Mouse (Mus musculus) midbrain, postnatal 0 days (tissue): ENCODE measurements around the gene Krtap3-2. TPM values are rescaled to one million over a fixed set of nuclear protein-coding genes. Genes with fewer than 3 reads are reported as not detected.
A peak's percentile ranks its signal among the peaks of the same experiment; 100 is the strongest.

ENCODE experiments used
- ATAC-seq: fragments of 200-750 bp; cut with Nextera tagmentation; 2 replicates; pipeline ENCODE4 v1.8.0; 2017; ENCODE audit warnings: moderate number of reproducible peaks, mild to moderate bottlenecking, moderate TSS enrichment, moderate library complexity; ENCODE audit not compliant: low FRiP score
- DNase-seq: peaks from one replicate; pipeline ENCODE4 v3.0.0-alpha.2; 2015; ENCODE audit warnings: low spot score
- H3K27ac ChIP-seq: fragments of 300-500 bp; sonication (generic); 2 replicates; pipeline ENCODE4 v1.5.1; 2014; ENCODE audit warnings: low read depth, mild to moderate bottlenecking, low read length, mixed read lengths
- H3K27me3 ChIP-seq: fragments of 300-500 bp; sonication (generic); 2 replicates; pipeline ENCODE4 v1.6.1; 2014; ENCODE audit warnings: low read length, control low read depth, mixed read lengths; ENCODE audit not compliant: insufficient read depth
- H3K36me3 ChIP-seq: fragments of 300-500 bp; sonication (generic); 2 replicates; pipeline ENCODE4 v1.6.1; 2014; ENCODE audit warnings: low read length, control low read depth, mixed read lengths; ENCODE audit not compliant: insufficient read depth
- H3K4me1 ChIP-seq: fragments of 300-500 bp; sonication (generic); 2 replicates; pipeline ENCODE4 v1.6.1; 2014; ENCODE audit warnings: mild to moderate bottlenecking, control low read depth, antibody characterized with exemption, low read length, mixed read lengths; ENCODE audit not compliant: insufficient read depth
- H3K4me2 ChIP-seq: fragments of 300-500 bp; sonication (generic); 2 replicates; pipeline ENCODE4 v1.6.1; 2014; ENCODE audit warnings: low read depth, mild to moderate bottlenecking, low read length, mixed read lengths; ENCODE audit not compliant: poor library complexity, severe bottlenecking
- H3K4me3 ChIP-seq: fragments of 300-500 bp; sonication (generic); 2 replicates; pipeline ENCODE4 v1.5.1; 2014; ENCODE audit warnings: low read depth, mild to moderate bottlenecking, low read length, moderate library complexity
- H3K9ac ChIP-seq: fragments of 300-500 bp; sonication (generic); replicated peaks from 2 replicates; pipeline ENCODE4 v1.6.1; 2014; ENCODE audit warnings: mild to moderate bottlenecking, low read length, moderate library complexity, mixed read lengths; ENCODE audit not compliant: poor library complexity, severe bottlenecking
- H3K9me3 ChIP-seq: fragments of 300-500 bp; sonication (generic); 2 replicates; pipeline ENCODE4 v1.6.1; 2016; ENCODE audit warnings: low read length, control low read depth
- CTCF ChIP-seq: IDR thresholded peaks from 2 replicates; pipeline ENCODE4 v1.5.1; 2016; ENCODE audit warnings: antibody characterized with exemption, mild to moderate bottlenecking
- WGBS: fragments of 180-500 bp; shearing (Covaris S2); extraction: QIAGEN DNeasy Blood & Tissue Kit; methylation state at CpG from one replicate; pipeline ENCODE4 v1.1.7; 2014; 5-methylcytosine and 5-hydroxymethylcytosine counted together
- polyA plus RNA-seq: library from polyadenylated mRNA; unstranded; fragments of >200 nt; fragmentation: Nextera tagmentation; extraction: Ambion mirVana; gene quantifications from 2 replicates; pipeline ENCODE4 v1.2.1, GENCODE M21; 2015
- total RNA-seq: library from RNA; depleted of rRNA; stranded (reverse); fragments of >200 nt; gene quantifications from 2 replicates; pipeline ENCODE4 v1.2.3, GENCODE M21; 2014; rRNA removed

Gene Krtap3-2
- total and polyA plus RNA-seq, 2 experiments from 2014 or later, result not detected

GRCm38 (mm10) chr11:99539721-99540120 lies 16.9 kb downstream of the Krtap3-2 start:
- 51% methylated on average over 9 of the region's 9 CpGs for WGBS
- DNase-seq, result peak; percentile 83
- Histone ChIP-seq H3K27me3 (no peaks in the 10 kb centered on the region; the same call in 1 of the 2 replicates), H3K4me1 (no peaks in the 10 kb centered on the region), H3K27ac (no peak overlapping the region), H3K4me3 (no peak overlapping the region), H3K9ac (no peak overlapping the region), H3K9me3 (no peaks in the 10 kb centered on the region), H3K4me2 (peak overlapping the region; percentile 12; the same call in 1 of the 2 replicates), H3K36me3 (no peaks in the 10 kb centered on the region)
- TF ChIP-seq CTCF, result no peak
- ATAC-seq, result no peak

DNA sequence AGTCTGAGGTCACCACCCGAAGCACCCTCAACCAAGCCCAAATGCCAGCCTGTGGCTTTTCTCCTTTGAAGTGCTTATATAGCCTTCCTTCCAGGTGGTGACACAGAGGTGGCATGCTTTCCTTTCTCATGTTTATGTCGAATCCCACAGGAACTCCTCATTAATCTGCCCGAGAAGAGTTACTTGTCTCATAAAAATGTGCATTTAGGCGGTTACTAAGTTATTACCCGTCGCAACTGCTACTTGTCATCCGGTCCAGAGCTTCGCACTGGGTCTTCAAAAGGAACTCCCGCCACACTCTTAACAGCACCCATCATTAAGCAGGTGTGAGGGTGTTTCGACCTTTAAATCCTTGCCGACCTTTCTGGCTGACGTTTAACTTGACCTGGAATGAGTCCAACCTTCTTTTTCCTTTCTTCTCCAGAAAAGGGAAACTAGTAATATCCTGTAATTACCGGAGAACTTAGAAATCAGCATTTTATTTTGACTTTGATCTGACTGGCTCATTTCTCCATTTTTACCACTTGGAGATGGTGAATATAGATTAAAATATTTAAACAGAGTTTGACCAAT lies 35.3 kb downstream of the Krtap3-2 start, which contains the start of gene Krt39:
Gene Krt39, minus strand, starts transcription at position 51 of the 573 bp plus-strand sequence.
- WGBS, result 86% methylated on average over 13 of the region's 13 CpGs
- Histone ChIP-seq H3K4me1 (no peaks in the 10 kb centered on the region), H3K9ac (no peak within 1 kb of the TSS), H3K27me3 (no peaks in the 10 kb centered on the region), H3K4me2 (no peak within 1 kb of the TSS), H3K9me3 (no peaks in the 10 kb centered on the region), H3K36me3 (no peaks in the 10 kb centered on the region), H3K4me3 (no peak within 1 kb of the TSS), H3K27ac (no peak within 1 kb of the TSS)
- DNase-seq (no peak), ATAC-seq (no peak)
- TF ChIP-seq CTCF, result no peak

GRCm38 (mm10) chr11:99514098-99514497 lies 42.6 kb downstream of the Krtap3-2 start:
- no peaks in the 10 kb centered on the region for H3K4me1 ChIP-seq
- H3K27ac ChIP-seq, result no peak overlapping the region
- WGBS, result 89% methylated on average over 8 of the region's 8 CpGs
- H3K4me3 ChIP-seq, result no peak overlapping the region
- no peak for TF ChIP-seq CTCF
- H3K9me3 ChIP-seq, result no peaks in the 10 kb centered on the region
- no peak overlapping the region for H3K9ac ChIP-seq
- H3K27me3 ChIP-seq, result no peaks in the 10 kb centered on the region
- no peak for ATAC-seq
- no peak for DNase-seq
- no peaks in the 10 kb centered on the region for H3K36me3 ChIP-seq
- H3K4me2 ChIP-seq, result no peak overlapping the region

Other genes with a start within 250 kb of the Krtap3-2 start
Only the 30 nearest of the 35 such genes appear.
- 0.11 and 1.2 TPM in 2 replicates for gene Krt26, start 218.9 kb downstream of the Krtap3-2 start, total RNA-seq
- 0.46 and 0.54 TPM in 2 replicates for gene Krt26, start 218.9 kb downstream of the Krtap3-2 start, polyA plus RNA-seq
- 1.0 TPM in 1 of 2 replicates, not detected in the other for gene Krt27, start 205.7 kb downstream of the Krtap3-2 start, total RNA-seq
- 0.22 and 0.28 TPM in 2 replicates for gene Krt27, start 205.7 kb downstream of the Krtap3-2 start, polyA plus RNA-seq
- gene Krt28, start 181.9 kb downstream of the Krtap3-2 start, total RNA-seq, result 0.93 TPM in 1 of 2 replicates, not detected in the other
- gene Krt28, start 181.9 kb downstream of the Krtap3-2 start, polyA plus RNA-seq, result 0.33 and 0.66 TPM in 2 replicates
- 6.7 and 18.3 TPM in 2 replicates for gene Krt10, start 167.5 kb downstream of the Krtap3-2 start, total RNA-seq
- 35.7 and 39.2 TPM in 2 replicates for gene Krt10, start 167.5 kb downstream of the Krtap3-2 start, polyA plus RNA-seq
- gene Krt12, start 134.6 kb downstream of the Krtap3-2 start, total RNA-seq, result 2.0 TPM in 1 of 2 replicates, not detected in the other
- gene Krt12, start 134.6 kb downstream of the Krtap3-2 start, polyA plus RNA-seq, result 0.21 and 0.31 TPM in 2 replicates
- not detected in 2 replicates for gene Krt20, start 118.7 kb downstream of the Krtap3-2 start, total RNA-seq
- 0.13 and 0.36 TPM in 2 replicates for gene Krt20, start 118.7 kb downstream of the Krtap3-2 start, polyA plus RNA-seq
- 0.16 TPM in 1 of 2 replicates, not detected in the other for gene Krt23, start 63.7 kb downstream of the Krtap3-2 start, total RNA-seq
- gene Krt23, start 63.7 kb downstream of the Krtap3-2 start, polyA plus RNA-seq, result 0.32 TPM in 1 of 2 replicates, not detected in the other
- not detected in 2 replicates for gene Krt39, start 35.5 kb downstream of the Krtap3-2 start, total RNA-seq
- gene Krt39, start 35.5 kb downstream of the Krtap3-2 start, polyA plus RNA-seq, result not detected in 2 replicates
- not detected in 2 replicates for gene Krt40, start 13.7 kb downstream of the Krtap3-2 start, total RNA-seq
- gene Krt40, start 13.7 kb downstream of the Krtap3-2 start, polyA plus RNA-seq, result not detected in 2 replicates
- gene Krtap3-3, start 6.0 kb downstream of the Krtap3-2 start, total RNA-seq, result not detected in 2 replicates
- not detected in 2 replicates for gene Krtap3-3, start 6.0 kb downstream of the Krtap3-2 start, polyA plus RNA-seq
- gene Gm11939, start 2.6 kb upstream of the Krtap3-2 start, total RNA-seq, result not detected in 2 replicates
- gene Gm11939, start 2.6 kb upstream of the Krtap3-2 start, polyA plus RNA-seq, result not detected in 2 replicates
- not detected in 2 replicates for gene Krtap3-1, start 9.8 kb upstream of the Krtap3-2 start, total RNA-seq
- not detected in 2 replicates for gene Krtap3-1, start 9.8 kb upstream of the Krtap3-2 start, polyA plus RNA-seq
- gene Krtap1-5, start 24.2 kb upstream of the Krtap3-2 start, total RNA-seq, result not detected in 2 replicates
- gene Krtap1-5, start 24.2 kb upstream of the Krtap3-2 start, polyA plus RNA-seq, result not detected in 2 replicates
- not detected in 2 replicates for gene Krtap1-4, start 26.8 kb upstream of the Krtap3-2 start, total RNA-seq
- not detected in 2 replicates for gene Krtap1-4, start 26.8 kb upstream of the Krtap3-2 start, polyA plus RNA-seq
- not detected in 2 replicates for gene Krtap1-3, start 34.5 kb upstream of the Krtap3-2 start, total RNA-seq
- gene Krtap1-3, start 34.5 kb upstream of the Krtap3-2 start, polyA plus RNA-seq, result not detected in 2 replicates
- not detected in 2 replicates for gene Krtap9-3, start 41.3 kb upstream of the Krtap3-2 start, total RNA-seq
- not detected in 2 replicates for gene Krtap9-3, start 41.3 kb upstream of the Krtap3-2 start, polyA plus RNA-seq
- gene Gm11938, start 46.5 kb upstream of the Krtap3-2 start, total RNA-seq, result not detected in 2 replicates
- gene Gm11938, start 46.5 kb upstream of the Krtap3-2 start, polyA plus RNA-seq, result not detected in 2 replicates
- gene Gm11937, start 53.3 kb upstream of the Krtap3-2 start, total RNA-seq, result not detected in 2 replicates
- not detected in 2 replicates for gene Gm11937, start 53.3 kb upstream of the Krtap3-2 start, polyA plus RNA-seq
- gene Krtap2-4, start 58.0 kb upstream of the Krtap3-2 start, total RNA-seq, result not detected in 2 replicates
- gene Krtap2-4, start 58.0 kb upstream of the Krtap3-2 start, polyA plus RNA-seq, result not detected in 2 replicates
- not detected in 2 replicates for gene Gm11562, start 63.6 kb upstream of the Krtap3-2 start, total RNA-seq
- not detected in 2 replicates for gene Gm11562, start 63.6 kb upstream of the Krtap3-2 start, polyA plus RNA-seq
- gene Krtap4-1, start 71.4 kb upstream of the Krtap3-2 start, total RNA-seq, result not detected in 2 replicates
- not detected in 2 replicates for gene Krtap4-1, start 71.4 kb upstream of the Krtap3-2 start, polyA plus RNA-seq
- gene Krtap4-2, start 78.2 kb upstream of the Krtap3-2 start, total RNA-seq, result not detected in 2 replicates
- not detected in 2 replicates for gene Krtap4-2, start 78.2 kb upstream of the Krtap3-2 start, polyA plus RNA-seq
- not detected in 2 replicates for gene Krtap4-7, start 87.2 kb upstream of the Krtap3-2 start, total RNA-seq
- not detected in 2 replicates for gene Krtap4-7, start 87.2 kb upstream of the Krtap3-2 start, polyA plus RNA-seq
- gene Gm11555, start 93.4 kb upstream of the Krtap3-2 start, total RNA-seq, result not detected in 2 replicates
- not detected in 2 replicates for gene Gm11555, start 93.4 kb upstream of the Krtap3-2 start, polyA plus RNA-seq
- not detected in 2 replicates for gene Gm11563, start 102.1 kb upstream of the Krtap3-2 start, total RNA-seq
- gene Gm11563, start 102.1 kb upstream of the Krtap3-2 start, polyA plus RNA-seq, result not detected in 2 replicates
- gene Krtap4-6, start 109.1 kb upstream of the Krtap3-2 start, total RNA-seq, result not detected in 2 replicates
- gene Krtap4-6, start 109.1 kb upstream of the Krtap3-2 start, polyA plus RNA-seq, result not detected in 2 replicates
- gene Gm14190, start 133.9 kb upstream of the Krtap3-2 start, total RNA-seq, result not detected in 2 replicates
- gene Gm14190, start 133.9 kb upstream of the Krtap3-2 start, polyA plus RNA-seq, result not detected in 2 replicates
- gene Gm14180, start 177.4 kb upstream of the Krtap3-2 start, total RNA-seq, result not detected in 2 replicates
- not detected in 2 replicates for gene Gm14180, start 177.4 kb upstream of the Krtap3-2 start, polyA plus RNA-seq
- not detected in 2 replicates for gene Gm11595, start 216.1 kb upstream of the Krtap3-2 start, total RNA-seq
- gene Gm11595, start 216.1 kb upstream of the Krtap3-2 start, polyA plus RNA-seq, result not detected in 2 replicates
- not detected in 2 replicates for gene Krtap4-8, start 223.9 kb upstream of the Krtap3-2 start, total RNA-seq
- not detected in 2 replicates for gene Krtap4-8, start 223.9 kb upstream of the Krtap3-2 start, polyA plus RNA-seq